Mouse (Mus musculus) neural tube, embryonic 12.5 days (tissue): ENCODE measurements around the gene Serpina3c. TPM values are rescaled to one million over a fixed set of nuclear protein-coding genes. Genes with fewer than 3 reads are reported as not detected.

ENCODE experiments used
- ATAC-seq: fragments of 200-750 bp; cut with Nextera tagmentation; 2 replicates; pipeline ENCODE4 v1.8.0; 2017; ENCODE audit warnings: low read depth, mild to moderate bottlenecking, moderate TSS enrichment, moderate library complexity; ENCODE audit not compliant: low FRiP score
- H3K27ac ChIP-seq: fragments of 300-500 bp; sonication (generic); 2 replicates; pipeline ENCODE4 v1.5.1; 2016
- H3K27me3 ChIP-seq: fragments of 300-500 bp; sonication (generic); replicated peaks from 2 replicates; pipeline ENCODE4 v1.6.1; 2016; ENCODE audit warnings: mild to moderate bottlenecking
- H3K36me3 ChIP-seq: fragments of 300-500 bp; sonication (generic); 2 replicates; pipeline ENCODE4 v1.6.1; 2016; ENCODE audit warnings: mild to moderate bottlenecking
- H3K4me1 ChIP-seq: fragments of 300-500 bp; sonication (generic); 2 replicates; pipeline ENCODE4 v1.6.1; 2016
- H3K4me2 ChIP-seq: fragments of 300-500 bp; sonication (generic); replicated peaks from 2 replicates; pipeline ENCODE4 v1.6.1; 2016; ENCODE audit warnings: mild to moderate bottlenecking
- H3K4me3 ChIP-seq: fragments of 300-500 bp; sonication (generic); 2 replicates; pipeline ENCODE4 v1.5.1; 2016
- H3K9ac ChIP-seq: fragments of 300-500 bp; sonication (generic); 2 replicates; pipeline ENCODE4 v1.6.1; 2016; ENCODE audit warnings: mild to moderate bottlenecking
- H3K9me3 ChIP-seq: fragments of 300-500 bp; sonication (generic); 2 replicates; pipeline ENCODE4 v1.6.1; 2016; ENCODE audit warnings: mild to moderate bottlenecking
- whole genome bisulfite sequencing: fragments of 180-500 bp; shearing (Covaris S2); methylation state at CpG from one replicate; pipeline ENCODE4 v1.1.7; 2016; 5-methylcytosine and 5-hydroxymethylcytosine counted together
- polyA plus RNA-seq: library from polyadenylated mRNA; unstranded; fragments of >200 nt; fragmentation: Nextera tagmentation; extraction: Ambion mirVana; gene quantifications from 2 replicates; pipeline ENCODE4 v1.2.1, GENCODE M21; 2016

Serpina3c gene
- polyA plus RNA-seq = not detected in 2 replicates

- no peaks in the 10 kb centered on the region for H3K9me3 ChIP-seq
- no peak for ATAC-seq
- WGBS = 92% methylated on average over 2 of the region's 2 CpGs
- no peaks in the 10 kb centered on the region for H3K4me1 ChIP-seq
- H3K36me3 ChIP-seq = no peaks in the 10 kb centered on the region
- H3K27me3 ChIP-seq = no peaks in the 10 kb centered on the region
- H3K27ac ChIP-seq = no peak within 1 kb of the TSS
- H3K9ac ChIP-seq = no peak within 1 kb of the TSS
- no peak within 1 kb of the TSS for H3K4me3 ChIP-seq
- H3K4me2 ChIP-seq = no peak within 1 kb of the TSS
Observed at GRCm38 (mm10) chr12:104153656-104154055, at the start of gene Serpina3c. Gene Serpina3c, minus strand, starts transcription at chr12:104153870.

GRCm38 (mm10) chr12:104190852-104191251 lies 37.2 kb upstream of the Serpina3c start:
- H3K9me3 ChIP-seq = no peaks in the 10 kb centered on the region
- no peak overlapping the region for H3K4me2 ChIP-seq
- no peaks in the 10 kb centered on the region for H3K36me3 ChIP-seq
- H3K27me3 ChIP-seq = no peaks in the 10 kb centered on the region
- no peaks in the 10 kb centered on the region for H3K4me1 ChIP-seq
- H3K4me3 ChIP-seq = no peak overlapping the region
- H3K27ac ChIP-seq = no peak overlapping the region
- H3K9ac ChIP-seq = no peak overlapping the region
- ATAC-seq = no peak

GRCm38 (mm10) chr12:104189246-104189645 lies 35.6 kb upstream of the Serpina3c start:
- H3K36me3 ChIP-seq = no peaks in the 10 kb centered on the region
- no peak overlapping the region for H3K9ac ChIP-seq
- H3K27ac ChIP-seq = no peak overlapping the region
- no peaks in the 10 kb centered on the region for H3K4me1 ChIP-seq
- no peak overlapping the region for H3K4me3 ChIP-seq
- no peak overlapping the region for H3K4me2 ChIP-seq
- WGBS = 85% methylated on average over 2 of the region's 2 CpGs
- H3K27me3 ChIP-seq = no peaks in the 10 kb centered on the region
- H3K9me3 ChIP-seq = no peaks in the 10 kb centered on the region
- ATAC-seq = no peak

GRCm38 (mm10) chr12:104186041-104186581 lies 32.4 kb upstream of the Serpina3c start:
- no peak overlapping the region for H3K9ac ChIP-seq
- H3K27me3 ChIP-seq = no peaks in the 10 kb centered on the region
- ATAC-seq = no peak
- 91% methylated on average over 3 of the region's 3 CpGs for WGBS
- H3K4me2 ChIP-seq = no peak overlapping the region
- no peaks in the 10 kb centered on the region for H3K36me3 ChIP-seq
- H3K9me3 ChIP-seq = no peaks in the 10 kb centered on the region
- H3K4me1 ChIP-seq = no peaks in the 10 kb centered on the region
- no peak overlapping the region for H3K4me3 ChIP-seq
- H3K27ac ChIP-seq = no peak overlapping the region

GRCm38 (mm10) chr12:104185046-104185445 lies 31.4 kb upstream of the Serpina3c start:
- H3K9me3 ChIP-seq = no peaks in the 10 kb centered on the region
- H3K27ac ChIP-seq = no peak overlapping the region
- WGBS = 80% methylated on average over 4 of the region's 4 CpGs

GRCm38 (mm10) chr12:104178987-104179386 lies 25.3 kb upstream of the Serpina3c start:
- no peaks in the 10 kb centered on the region for H3K9me3 ChIP-seq
- no peak for ATAC-seq
- H3K4me1 ChIP-seq = no peaks in the 10 kb centered on the region
- H3K4me3 ChIP-seq = no peak overlapping the region
- no peaks in the 10 kb centered on the region for H3K36me3 ChIP-seq
- no peak overlapping the region for H3K9ac ChIP-seq
- no peak overlapping the region for H3K27ac ChIP-seq
- H3K4me2 ChIP-seq = no peak overlapping the region
- 85% methylated on average over 2 of the region's 2 CpGs for whole genome bisulfite sequencing
- H3K27me3 ChIP-seq = no peaks in the 10 kb centered on the region

More at GRCm38 (mm10) chr12:104185046-104185445, 31.4 kb upstream of the Serpina3c start:
- ATAC-seq = no peak
- H3K36me3 ChIP-seq = no peaks in the 10 kb centered on the region
- no peaks in the 10 kb centered on the region for H3K4me1 ChIP-seq
- H3K9ac ChIP-seq = no peak overlapping the region
- H3K27me3 ChIP-seq = no peaks in the 10 kb centered on the region
- no peak overlapping the region for H3K4me3 ChIP-seq
- no peak overlapping the region for H3K4me2 ChIP-seq

- H3K9ac ChIP-seq = no peak overlapping the region
- no peak overlapping the region for H3K4me3 ChIP-seq
- no peaks in the 10 kb centered on the region for H3K4me1 ChIP-seq
- H3K36me3 ChIP-seq = no peaks in the 10 kb centered on the region
- no peak for ATAC-seq
- H3K27ac ChIP-seq = no peak overlapping the region
- no peak overlapping the region for H3K4me2 ChIP-seq
- H3K9me3 ChIP-seq = no peaks in the 10 kb centered on the region
- H3K27me3 ChIP-seq = no peaks in the 10 kb centered on the region
Observed at GRCm38 (mm10) chr12:104178577-104178976, 24.9 kb upstream of the Serpina3c start.

- Histone ChIP-seq H3K9ac (no peak overlapping the region), H3K9me3 (no peaks in the 10 kb centered on the region), H3K4me2 (no peak overlapping the region), H3K27me3 (no peaks in the 10 kb centered on the region), H3K36me3 (no peaks in the 10 kb centered on the region), H3K27ac (no peak overlapping the region), H3K4me3 (no peak overlapping the region), H3K4me1 (no peaks in the 10 kb centered on the region)
- 84% methylated on average over 3 of the region's 3 CpGs for WGBS
- no peak for ATAC-seq
Observed at GRCm38 (mm10) chr12:104175636-104176035, 22.0 kb upstream of the Serpina3c start.

GRCm38 (mm10) chr12:104174747-104175146 lies 21.1 kb upstream of the Serpina3c start:
- no peak overlapping the region for H3K9ac ChIP-seq
- no peaks in the 10 kb centered on the region for H3K9me3 ChIP-seq
- H3K4me3 ChIP-seq = no peak overlapping the region
- ATAC-seq = no peak
- no peak overlapping the region for H3K27ac ChIP-seq
- H3K27me3 ChIP-seq = no peaks in the 10 kb centered on the region
- H3K4me1 ChIP-seq = no peaks in the 10 kb centered on the region
- 88% methylated on average over 3 of the region's 3 CpGs for WGBS
- H3K4me2 ChIP-seq = no peak overlapping the region
- no peaks in the 10 kb centered on the region for H3K36me3 ChIP-seq

- no peaks in the 10 kb centered on the region for H3K27me3 ChIP-seq
- no peak overlapping the region for H3K9ac ChIP-seq
- no peak overlapping the region for H3K4me2 ChIP-seq
- H3K4me3 ChIP-seq = no peak overlapping the region
- no peak overlapping the region for H3K27ac ChIP-seq
- H3K4me1 ChIP-seq = no peaks in the 10 kb centered on the region
- no peak for ATAC-seq
- H3K9me3 ChIP-seq = no peaks in the 10 kb centered on the region
- no peaks in the 10 kb centered on the region for H3K36me3 ChIP-seq
- WGBS = 78% methylated on average over 3 of the region's 3 CpGs
Observed at GRCm38 (mm10) chr12:104153041-104153645, 527 bp downstream of the Serpina3c start.

GRCm38 (mm10) chr12:104151989-104152388 lies 1.7 kb downstream of the Serpina3c start:
- H3K9ac ChIP-seq = no peak overlapping the region
- H3K4me2 ChIP-seq = no peak overlapping the region
- H3K27ac ChIP-seq = no peak overlapping the region
- H3K36me3 ChIP-seq = no peaks in the 10 kb centered on the region
- H3K9me3 ChIP-seq = no peaks in the 10 kb centered on the region
- 90% methylated on average over 2 of the region's 2 CpGs for WGBS
- ATAC-seq = no peak
- no peaks in the 10 kb centered on the region for H3K4me1 ChIP-seq
- H3K27me3 ChIP-seq = no peaks in the 10 kb centered on the region
- H3K4me3 ChIP-seq = no peak overlapping the region

- H3K4me1 ChIP-seq = no peaks in the 10 kb centered on the region
- no peaks in the 10 kb centered on the region for H3K27me3 ChIP-seq
- H3K36me3 ChIP-seq = no peaks in the 10 kb centered on the region
- H3K4me3 ChIP-seq = no peak overlapping the region
- WGBS = 90% methylated on average over 2 of the region's 2 CpGs
- H3K9me3 ChIP-seq = no peaks in the 10 kb centered on the region
- no peak overlapping the region for H3K4me2 ChIP-seq
- no peak for ATAC-seq
- no peak overlapping the region for H3K27ac ChIP-seq
- no peak overlapping the region for H3K9ac ChIP-seq
Observed at GRCm38 (mm10) chr12:104145571-104145970, 8.1 kb downstream of the Serpina3c start.

- no peak for ATAC-seq
- Histone ChIP-seq H3K9me3 (no peaks in the 10 kb centered on the region), H3K9ac (no peak overlapping the region), H3K27me3 (no peaks in the 10 kb centered on the region), H3K36me3 (no peaks in the 10 kb centered on the region), H3K4me2 (no peak overlapping the region), H3K27ac (no peak overlapping the region), H3K4me3 (no peak overlapping the region), H3K4me1 (no peaks in the 10 kb centered on the region)
- WGBS = 88% methylated on average over 1 of the region's 1 CpGs
Observed at GRCm38 (mm10) chr12:104143286-104143685, 10.4 kb downstream of the Serpina3c start.
